Mouse (Mus musculus) hindbrain, embryonic 11.5 days (tissue): Measurements from ENCODE around the gene Ksr1. TPM values are rescaled to one million over a fixed set of nuclear protein-coding genes. Genes with fewer than 3 reads are reported as not detected.
A peak's percentile ranks its signal among the peaks of the same experiment; 100 is the strongest.

Experiments
- ATAC-seq: fragments of 200-750 bp; cut with Nextera tagmentation; 2 replicates; pipeline ENCODE4 v1.8.0; 2017; ENCODE audit warnings: mild to moderate bottlenecking, moderate TSS enrichment, moderate library complexity; ENCODE audit not compliant: low FRiP score
- DNase-seq: peaks from one replicate; pipeline ENCODE4 v3.0.0-alpha.2; 2015; ENCODE audit warnings: low spot score
- H3K27ac ChIP-seq: fragments of 300-500 bp; sonication (generic); 2 replicates; pipeline ENCODE4 v1.5.1; 2014; ENCODE audit warnings: mild to moderate bottlenecking, low read depth, low read length
- H3K27me3 ChIP-seq: fragments of 300-500 bp; sonication (generic); 2 replicates; pipeline ENCODE4 v1.6.1; 2014; ENCODE audit warnings: mild to moderate bottlenecking, low read length, moderate library complexity, mixed read lengths; ENCODE audit not compliant: control insufficient read depth, insufficient read depth
- H3K36me3 ChIP-seq: fragments of 300-500 bp; sonication (generic); 2 replicates; pipeline ENCODE4 v1.6.1; 2014; ENCODE audit warnings: mild to moderate bottlenecking, low read length, moderate library complexity, mixed read lengths; ENCODE audit not compliant: control insufficient read depth, insufficient read depth
- H3K4me1 ChIP-seq: fragments of 300-500 bp; sonication (generic); replicated peaks from 2 replicates; pipeline ENCODE4 v1.6.1; 2014; ENCODE audit warnings: low read length, mixed read lengths; ENCODE audit not compliant: control insufficient read depth, insufficient read depth
- H3K4me2 ChIP-seq: fragments of 300-500 bp; sonication (generic); replicated peaks from 2 replicates; pipeline ENCODE4 v1.6.1; 2014; ENCODE audit warnings: mild to moderate bottlenecking, low read depth, low read length
- H3K4me3 ChIP-seq: fragments of 300-500 bp; sonication (generic); 2 replicates; pipeline ENCODE4 v1.5.1; 2014; ENCODE audit warnings: low read depth, low read length
- H3K9ac ChIP-seq: fragments of 300-500 bp; sonication (generic); 2 replicates; pipeline ENCODE4 v1.6.1; 2014; ENCODE audit warnings: low read depth, low read length
- H3K9me3 ChIP-seq: fragments of 300-500 bp; sonication (generic); 2 replicates; pipeline ENCODE4 v1.6.1; 2016; ENCODE audit warnings: low read length; ENCODE audit not compliant: control insufficient read depth
- WGBS: fragments of 180-500 bp; shearing (Covaris S2); extraction: QIAGEN DNeasy Blood & Tissue Kit; methylation state at CpG from one replicate; pipeline ENCODE4 v1.1.7; 2014; 5-methylcytosine and 5-hydroxymethylcytosine counted together
- polyA plus RNA-seq: library from polyadenylated mRNA; unstranded; fragments of >200 nt; fragmentation: Nextera tagmentation; extraction: Ambion mirVana; gene quantifications from 2 replicates; pipeline ENCODE4 v1.2.1, GENCODE M21; 2014

The Ksr1 gene
- polyA plus RNA-seq, 1 experiment from 2014 or later: 3.9 TPM

DNA sequence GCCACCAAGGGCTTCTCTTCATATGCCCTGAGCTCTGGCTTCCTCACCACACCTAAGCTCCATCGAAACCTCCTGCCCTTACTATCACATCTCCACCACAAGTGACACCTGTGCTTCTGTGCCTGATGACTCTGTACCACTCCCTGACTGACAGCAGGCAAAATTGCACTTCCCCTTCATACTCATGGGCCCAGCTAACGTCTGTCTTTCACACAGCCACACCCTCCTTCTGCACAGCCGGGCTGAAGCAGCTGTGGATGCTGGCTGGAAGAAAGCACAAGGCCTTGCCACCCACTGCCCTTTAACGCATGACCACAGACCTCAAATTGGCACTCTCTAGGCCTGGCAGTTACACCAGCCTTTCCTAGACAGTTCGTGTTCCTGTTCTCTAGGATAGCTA lies 6.5 kb upstream of the Ksr1 start:
- Histone ChIP-seq H3K4me3 (no peak overlapping the region), H3K4me1 (no peaks in the 10 kb centered on the region), H3K27me3 (no peaks in the 10 kb centered on the region), H3K9ac (no peak overlapping the region), H3K27ac (no peak overlapping the region), H3K4me2 (no peak overlapping the region), H3K36me3 (no peaks in the 10 kb centered on the region), H3K9me3 (no peaks in the 10 kb centered on the region)
- DNase-seq: no peak
- no peak for ATAC-seq
- 73% methylated on average over 5 of the region's 5 CpGs for WGBS

DNA sequence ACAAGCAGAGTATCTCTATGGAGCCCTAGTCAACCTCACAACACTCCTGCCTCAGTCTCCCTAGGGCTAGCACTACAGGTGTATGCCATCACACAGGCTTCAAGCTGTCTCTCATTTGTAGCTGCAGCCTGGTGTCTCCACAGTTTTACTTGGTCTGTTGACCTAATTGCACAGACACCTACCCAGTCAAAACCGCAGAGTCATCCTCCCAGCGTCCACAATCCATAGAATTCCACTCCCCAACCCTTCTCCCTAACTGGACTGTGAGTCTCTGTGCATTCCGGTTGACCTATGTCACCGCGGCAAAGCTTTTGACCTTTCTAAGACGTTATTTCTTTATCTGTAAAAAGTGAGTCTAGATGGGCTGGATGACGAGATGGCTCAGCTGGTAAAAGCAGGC lies 5.7 kb upstream of the Ksr1 start:
- H3K36me3 ChIP-seq: no peaks in the 10 kb centered on the region
- no peak overlapping the region for H3K4me3 ChIP-seq
- H3K27me3 ChIP-seq: no peaks in the 10 kb centered on the region
- ATAC-seq (no peak), DNase-seq (no peak)
- no peak overlapping the region for H3K27ac ChIP-seq
- WGBS: 73% methylated on average over 7 of the region's 7 CpGs
- H3K4me2 ChIP-seq: no peak overlapping the region
- H3K9me3 ChIP-seq: no peaks in the 10 kb centered on the region
- H3K4me1 ChIP-seq: no peaks in the 10 kb centered on the region
- no peak overlapping the region for H3K9ac ChIP-seq

DNA sequence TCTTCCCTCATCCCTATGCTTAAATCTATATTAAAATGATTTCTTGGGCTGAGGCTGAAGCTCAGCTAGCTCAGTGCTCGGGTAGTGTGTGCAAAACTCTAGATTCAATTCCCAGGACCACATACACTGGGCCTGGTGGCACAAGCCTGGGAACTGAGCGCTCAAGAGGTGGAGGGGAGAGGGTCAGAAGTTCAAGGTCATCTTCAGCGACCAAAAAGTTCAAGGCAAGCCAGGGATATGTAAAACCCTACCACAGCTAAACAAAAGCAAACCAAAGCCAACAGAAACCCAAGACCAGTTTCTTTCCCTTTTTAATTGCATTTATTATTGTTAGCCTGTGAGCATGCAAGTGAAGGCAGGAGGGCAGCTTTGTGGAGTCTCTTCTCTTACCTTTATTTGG lies 4.1 kb upstream of the Ksr1 start:
- DNase-seq (no peak), ATAC-seq (no peak)
- H3K4me2 ChIP-seq: no peak overlapping the region
- WGBS: 76% methylated on average over 3 of the region's 3 CpGs
- H3K27me3 ChIP-seq: no peaks in the 10 kb centered on the region
- H3K9ac ChIP-seq: no peak overlapping the region
- H3K4me3 ChIP-seq: no peak overlapping the region
- no peak overlapping the region for H3K27ac ChIP-seq
- no peaks in the 10 kb centered on the region for H3K36me3 ChIP-seq
- H3K9me3 ChIP-seq: no peaks in the 10 kb centered on the region
- no peaks in the 10 kb centered on the region for H3K4me1 ChIP-seq

DNA sequence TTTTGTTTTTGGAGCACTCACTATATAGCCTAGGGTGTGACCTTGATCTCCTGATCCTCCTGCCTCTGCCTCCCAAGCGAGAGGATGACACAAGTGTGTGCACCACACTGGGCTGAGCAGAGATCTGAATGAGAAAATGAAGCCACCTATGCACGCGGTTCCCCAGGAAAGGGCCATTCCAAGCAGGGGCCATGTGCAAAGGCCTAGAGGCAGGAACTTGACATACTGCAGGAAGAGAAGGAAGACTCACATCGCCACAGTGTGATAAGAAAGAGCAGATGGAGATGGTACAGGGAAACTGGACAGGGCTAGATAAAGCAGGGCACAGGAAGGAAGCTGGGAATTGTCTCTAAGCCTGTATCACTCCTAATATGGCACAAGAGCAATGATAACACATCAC lies 3.1 kb upstream of the Ksr1 start:
- 91% methylated on average over 4 of the region's 4 CpGs for WGBS
- no peaks in the 10 kb centered on the region for H3K27me3 ChIP-seq

DNA sequence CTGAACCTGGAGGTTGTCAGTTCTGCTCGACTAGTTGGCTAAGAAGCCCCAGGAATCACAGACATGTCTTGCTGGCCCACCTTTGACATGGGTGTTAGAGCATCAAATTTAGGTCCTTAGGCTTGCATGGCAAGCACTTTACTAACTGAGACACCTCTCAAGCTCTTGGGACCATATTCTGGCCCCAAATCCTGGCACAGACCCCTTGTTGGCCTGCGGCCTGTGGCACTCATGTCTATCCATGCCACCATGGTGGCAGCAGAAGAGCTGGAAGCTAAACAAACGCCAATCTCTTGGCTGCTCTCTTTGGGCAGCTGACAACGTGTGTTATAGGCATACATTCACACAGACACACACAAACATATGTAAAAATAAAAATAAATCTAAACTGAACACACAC lies 2.6 kb upstream of the Ksr1 start:
- H3K27me3 ChIP-seq: no peaks in the 10 kb centered on the region
- no peaks in the 10 kb centered on the region for H3K36me3 ChIP-seq
- DNase-seq: no peak
- no peak overlapping the region for H3K4me2 ChIP-seq
- WGBS: 84% methylated on average over 4 of the region's 4 CpGs
- peaks cover 3% of the 10 kb centered on the region; the same call in 1 of the 2 replicates for H3K4me1 ChIP-seq
- H3K9ac ChIP-seq: no peak overlapping the region
- H3K27ac ChIP-seq: no peak overlapping the region
- no peak overlapping the region for H3K4me3 ChIP-seq
- H3K9me3 ChIP-seq: no peaks in the 10 kb centered on the region
- ATAC-seq: no peak

More for the DNA sequence above, 3.1 kb upstream of the Ksr1 start:
- ATAC-seq (no peak), DNase-seq (no peak)
- H3K4me3 ChIP-seq: no peak overlapping the region
- H3K4me1 ChIP-seq: peaks cover 3% of the 10 kb centered on the region; the same call in 1 of the 2 replicates
- no peaks in the 10 kb centered on the region for H3K36me3 ChIP-seq
- H3K9me3 ChIP-seq: no peaks in the 10 kb centered on the region
- no peak overlapping the region for H3K4me2 ChIP-seq
- no peak overlapping the region for H3K27ac ChIP-seq
- H3K9ac ChIP-seq: no peak overlapping the region

DNA sequence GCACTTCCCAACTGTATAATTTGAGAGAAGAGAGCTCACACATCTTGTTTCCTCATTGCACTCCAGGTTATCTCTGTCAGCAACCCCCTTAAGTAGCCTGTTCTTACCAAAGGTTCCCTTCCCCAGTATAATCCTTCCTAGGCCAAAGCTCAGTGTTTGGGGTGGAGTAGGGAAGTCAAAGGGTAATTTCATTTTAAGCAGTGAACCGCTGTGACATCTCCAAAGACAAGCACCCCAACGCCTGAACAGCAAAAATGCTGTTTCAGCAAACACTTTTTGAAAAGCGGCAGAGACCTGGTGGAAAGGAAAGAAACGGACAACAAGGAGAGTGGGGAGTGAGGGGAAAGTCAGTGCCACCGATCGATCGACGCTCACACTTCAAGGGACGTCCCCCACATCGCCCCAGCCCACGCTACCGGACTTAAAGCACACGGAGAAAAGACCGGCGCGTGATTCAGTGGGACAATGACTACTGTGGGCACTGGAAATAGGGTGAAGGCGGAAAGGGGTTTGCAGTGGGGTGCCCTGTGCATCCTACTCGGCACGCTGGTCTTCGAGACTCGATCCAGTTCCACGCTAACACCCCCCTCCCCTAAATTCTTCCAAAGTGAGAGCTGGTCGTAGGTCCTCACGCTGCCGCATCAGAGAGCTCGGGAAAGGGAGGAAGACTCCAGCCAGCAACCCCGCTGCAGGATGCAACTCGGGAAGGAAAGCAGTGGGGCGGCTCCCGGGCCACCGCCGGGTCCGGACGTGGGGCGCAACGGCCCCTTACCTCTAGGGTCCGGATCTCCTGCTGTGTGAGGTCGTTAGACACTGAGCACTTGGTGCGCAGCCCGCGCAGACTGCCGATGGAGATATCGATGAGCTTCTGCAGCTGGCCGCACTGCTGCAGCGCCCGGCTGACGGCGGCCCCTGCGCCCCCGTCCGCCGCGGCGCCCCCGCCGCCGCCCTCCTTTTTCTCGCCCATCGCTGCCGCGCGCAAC lies 633 bp downstream of the Ksr1 start:
- Histone ChIP-seq H3K27ac (peak overlapping the region; percentile 79), H3K4me1 (peaks cover 3% of the 10 kb centered on the region; the same call in 1 of the 2 replicates), H3K36me3 (no peaks in the 10 kb centered on the region), H3K4me3 (peak overlapping the region; percentile 73), H3K9me3 (no peaks in the 10 kb centered on the region), H3K4me2 (peak overlapping the region; percentile 76), H3K27me3 (no peaks in the 10 kb centered on the region), H3K9ac (peak overlapping the region; percentile 81)
- DNase-seq (peak; percentile 68), ATAC-seq (peak; percentile 75)
- under 1% methylated on average over 38 of the region's 62 CpGs for WGBS

DNA sequence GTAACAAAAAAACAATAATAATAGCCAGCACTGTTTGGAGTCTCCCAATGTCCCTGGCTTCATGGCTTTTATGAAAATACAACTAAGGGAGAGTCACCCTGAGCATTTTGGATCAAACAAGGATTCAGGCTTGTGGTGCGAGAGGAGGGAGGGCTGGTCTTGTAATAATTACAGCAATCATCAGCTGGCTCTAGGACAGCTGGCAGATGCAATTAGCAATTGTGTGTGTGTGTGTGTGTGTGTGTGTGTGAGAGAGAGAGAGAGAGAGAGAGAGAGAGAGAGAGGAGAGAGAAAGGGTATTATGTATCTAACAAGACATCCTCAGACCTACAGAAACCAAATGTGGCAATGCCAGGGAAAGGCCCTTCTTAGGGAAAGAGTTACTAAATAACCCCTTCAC lies 1.5 kb downstream of the Ksr1 start:
- H3K4me1 ChIP-seq: peaks cover 3% of the 10 kb centered on the region; the same call in 1 of the 2 replicates
- DNase-seq: no peak
- H3K4me2 ChIP-seq: peak overlapping the region; percentile 76
- H3K9me3 ChIP-seq: no peaks in the 10 kb centered on the region
- no peak overlapping the region; the same call in 1 of the 2 replicates for H3K4me3 ChIP-seq
- 53% methylated on average over 1 of the region's 1 CpGs for WGBS
- no peaks in the 10 kb centered on the region for H3K36me3 ChIP-seq
- ATAC-seq: no peak
- peak overlapping the region; percentile 81 for H3K9ac ChIP-seq
- H3K27ac ChIP-seq: no peak overlapping the region
- H3K27me3 ChIP-seq: no peaks in the 10 kb centered on the region

DNA sequence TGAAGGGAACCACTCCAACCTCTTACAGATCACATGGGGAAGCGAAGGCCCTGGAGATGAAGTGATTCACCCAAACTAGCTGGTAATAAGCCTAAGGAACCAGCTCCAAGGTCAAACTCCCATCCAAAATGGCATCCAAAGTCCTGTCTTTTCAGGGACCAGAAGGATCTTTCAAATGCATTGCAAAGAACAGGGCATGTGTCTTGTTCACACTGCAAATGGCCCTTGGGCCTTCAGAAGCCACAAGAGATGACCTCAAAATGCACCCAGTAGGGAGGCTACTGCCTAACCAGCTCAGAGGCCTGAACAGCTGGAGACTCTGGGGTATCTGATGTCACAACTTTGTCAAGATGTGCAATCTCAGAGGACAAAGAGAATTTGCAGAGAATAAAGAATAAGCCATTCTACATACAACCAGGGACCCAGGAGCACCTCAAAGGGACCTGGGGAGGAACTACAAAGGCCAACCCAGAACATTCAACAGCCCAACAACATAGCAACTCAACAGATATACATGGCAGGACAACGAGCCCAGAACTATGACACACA lies 2.1 kb downstream of the Ksr1 start:
- WGBS: 86% methylated on average over 2 of the region's 2 CpGs
- Histone ChIP-seq H3K27ac (no peak overlapping the region), H3K9ac (no peak overlapping the region), H3K9me3 (no peaks in the 10 kb centered on the region), H3K4me3 (no peak overlapping the region), H3K27me3 (no peaks in the 10 kb centered on the region), H3K4me1 (peaks cover 3% of the 10 kb centered on the region; the same call in 1 of the 2 replicates), H3K36me3 (no peaks in the 10 kb centered on the region), H3K4me2 (no peak overlapping the region)
- ATAC-seq (no peak), DNase-seq (no peak)
